Mouse (Mus musculus): ENCODE measurements around the gene Lnx1.

Lnx1 gene

DNA sequence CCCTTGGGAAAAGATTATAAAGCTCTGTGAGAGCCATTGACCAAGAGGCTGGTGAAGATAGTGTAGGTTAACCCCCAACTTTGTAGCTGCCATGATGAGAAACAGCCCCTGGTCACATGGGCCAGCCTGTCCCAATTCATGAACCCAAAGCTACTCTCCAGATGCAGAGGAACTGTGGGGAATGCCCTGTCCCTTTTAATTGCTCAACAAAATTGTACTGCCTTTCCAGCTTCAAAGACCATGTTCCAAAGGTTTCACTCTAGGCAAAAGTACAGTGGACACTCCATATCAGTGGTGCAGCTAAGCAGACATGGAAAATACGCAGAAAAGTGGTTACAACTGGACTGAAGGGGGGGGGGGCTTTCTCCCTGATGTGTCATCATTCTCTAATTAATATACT is 53.6 kb downstream of the Lnx1 start:
- no peak for DNase-seq (ENCODE audit: low spot score)

DNA sequence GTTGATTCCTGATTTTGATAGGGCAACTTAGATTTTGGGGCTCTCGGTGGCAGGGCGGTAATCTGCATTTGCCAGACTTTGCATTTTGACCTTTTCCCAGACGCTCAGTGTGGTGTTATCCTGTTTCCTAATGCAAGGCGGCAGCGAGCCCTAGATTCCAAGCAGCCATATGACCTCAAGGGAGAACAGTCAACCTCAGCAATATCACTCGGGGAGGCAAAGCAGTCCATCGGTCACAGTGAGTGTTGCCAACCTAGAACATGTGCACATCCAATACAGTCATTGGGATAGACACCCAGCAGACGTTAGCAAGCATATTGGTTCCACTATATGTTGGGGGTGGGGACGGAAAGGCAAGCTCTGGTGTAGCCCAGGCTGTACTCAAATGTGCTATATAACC is 54.5 kb downstream of the Lnx1 start:
- no peak for DNase-seq (ENCODE audit: low spot score)

DNA sequence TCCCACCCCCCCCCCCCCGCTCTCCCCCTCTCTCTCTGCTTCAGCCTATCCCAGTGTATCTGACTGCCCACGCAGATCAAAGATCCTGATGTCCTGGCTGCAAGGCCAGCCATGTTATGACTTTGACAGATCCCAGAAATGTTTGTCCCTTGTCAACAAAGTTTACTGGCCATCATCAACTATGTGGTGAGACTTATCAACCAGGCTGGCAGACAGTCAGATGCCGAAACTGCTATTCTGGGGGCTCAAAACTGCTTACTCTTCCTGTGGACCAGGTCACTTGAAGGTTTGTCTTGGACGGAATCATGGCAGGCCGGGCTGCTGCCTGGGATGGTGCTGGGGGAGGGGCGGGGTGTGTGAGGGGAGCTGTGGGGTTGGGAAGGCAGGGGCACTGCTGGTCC is 55.1 kb downstream of the Lnx1 start:
- DNase-seq (ENCODE audit: low spot score), result no peak

DNA sequence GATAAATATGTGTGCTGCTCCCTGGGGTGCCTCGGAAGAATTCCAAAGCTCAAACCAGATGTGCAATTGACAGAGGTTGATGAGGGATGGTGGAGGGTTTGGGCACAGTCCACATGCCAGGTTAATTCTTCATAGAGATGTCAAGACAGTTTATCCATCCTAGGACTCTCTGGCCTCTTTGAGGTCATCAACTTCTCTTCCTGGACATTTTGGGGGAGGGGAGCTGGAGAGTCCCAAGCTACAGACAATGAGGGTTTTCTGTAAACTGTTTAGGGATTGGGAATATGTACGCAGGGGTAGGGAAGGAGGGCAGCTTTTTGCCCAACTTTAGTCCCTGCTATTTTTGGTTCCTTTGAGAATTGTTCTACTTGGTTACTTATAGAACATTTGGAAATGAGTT is 60.4 kb downstream of the Lnx1 start:
- no peak for DNase-seq (ENCODE audit: low spot score)

DNA sequence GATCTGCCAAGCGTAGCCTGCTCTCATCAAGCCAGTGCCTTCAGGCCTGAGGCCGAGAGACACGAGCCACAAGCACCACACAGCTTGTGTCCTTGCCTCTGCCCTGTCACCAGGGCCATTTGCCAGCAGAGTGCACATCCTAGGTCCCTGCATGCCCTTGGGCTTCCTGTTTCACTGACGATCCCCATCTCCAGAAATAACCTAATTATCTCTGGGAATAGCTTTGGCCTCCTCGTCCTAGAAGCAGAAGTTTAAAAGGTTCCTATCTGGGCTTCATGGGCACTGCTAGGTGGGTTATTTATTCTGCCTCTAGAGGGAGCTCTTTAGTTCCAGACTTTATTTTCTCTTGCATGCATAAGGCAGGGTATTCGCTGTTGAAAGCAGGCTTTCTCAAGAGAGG is 61.7 kb downstream of the Lnx1 start:
- DNase-seq (ENCODE audit: low spot score), result no peak

DNA sequence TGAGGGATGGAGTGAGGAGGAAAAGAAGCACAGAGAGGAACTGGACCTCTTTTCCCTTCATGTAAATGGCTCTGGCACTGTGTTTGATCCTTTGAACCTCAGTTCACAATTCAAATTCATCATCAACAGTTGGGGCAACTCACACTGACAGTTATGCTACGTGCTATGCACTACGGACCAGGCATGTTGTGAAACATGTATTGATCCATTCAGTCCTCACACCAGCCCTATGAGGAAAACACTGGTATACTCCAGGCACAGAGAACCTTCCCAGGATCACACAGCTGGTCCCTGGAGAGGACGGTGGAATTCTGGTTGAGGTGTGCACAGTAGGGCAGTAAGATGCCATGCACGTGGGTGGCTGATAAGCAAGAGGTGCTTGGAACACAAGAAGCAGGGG is 62.2 kb downstream of the Lnx1 start:
- no peak for DNase-seq (ENCODE audit: low spot score)

DNA sequence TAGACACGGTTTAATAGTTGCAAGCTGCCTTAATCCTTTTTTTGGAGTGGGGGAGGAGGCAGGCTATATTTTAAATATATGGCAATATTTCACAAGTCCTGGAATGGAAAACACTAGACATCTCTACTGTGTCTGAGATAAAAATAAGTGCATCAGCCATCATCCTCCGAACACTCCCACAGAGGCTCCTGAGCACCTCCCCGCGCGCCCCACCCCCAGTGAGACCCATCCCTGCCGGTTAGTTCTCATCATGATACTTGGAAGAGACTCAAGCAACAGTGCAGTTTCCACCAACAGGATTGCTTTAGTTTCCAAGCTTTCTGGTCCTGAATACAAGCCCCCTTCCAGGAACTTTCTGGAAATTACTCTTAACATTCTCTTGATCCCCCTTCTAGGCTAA is 63.2 kb downstream of the Lnx1 start:
- no peak for DNase-seq (ENCODE audit: low spot score)

DNA sequence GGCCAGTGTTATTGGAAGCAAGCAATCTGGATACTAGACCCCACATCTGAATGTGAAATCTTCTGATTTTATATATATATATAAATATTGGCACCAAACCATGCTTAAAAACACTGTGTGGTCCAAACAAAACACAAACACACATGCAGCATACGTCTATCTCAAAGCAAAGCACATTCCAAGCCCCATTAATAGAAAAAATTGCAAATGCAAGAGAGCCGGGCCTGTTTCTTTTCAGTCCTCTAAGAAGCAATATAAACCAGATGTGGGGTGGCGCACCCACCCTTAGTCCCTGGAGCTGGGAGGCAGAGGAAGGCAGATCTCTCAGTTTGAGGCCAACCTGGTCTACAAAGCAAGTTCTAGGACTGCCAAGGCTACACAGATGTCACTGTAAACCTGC is 68.3 kb downstream of the Lnx1 start:
- no peak for DNase-seq (ENCODE audit: low spot score)

DNA sequence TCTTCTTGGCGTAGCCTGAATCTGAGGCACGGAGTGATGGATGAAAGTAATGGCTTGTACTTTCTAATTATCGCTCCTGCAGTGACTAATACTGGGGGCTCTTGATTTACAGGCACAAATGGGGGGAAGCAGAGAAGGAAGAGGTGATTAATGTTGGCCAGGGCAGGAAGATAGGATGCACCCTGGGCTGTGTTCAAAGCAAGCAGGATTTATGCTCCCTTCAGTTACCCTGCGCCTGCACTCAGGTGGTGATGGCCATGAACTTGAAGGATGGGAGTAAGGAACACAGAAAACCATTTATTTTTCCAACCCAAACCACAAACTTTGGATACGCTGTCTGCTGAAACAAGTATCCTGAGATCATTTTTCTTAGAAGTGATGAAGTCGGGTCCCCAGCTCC is 69.3 kb downstream of the Lnx1 start:
- no peak for DNase-seq (ENCODE audit: low spot score)

DNA sequence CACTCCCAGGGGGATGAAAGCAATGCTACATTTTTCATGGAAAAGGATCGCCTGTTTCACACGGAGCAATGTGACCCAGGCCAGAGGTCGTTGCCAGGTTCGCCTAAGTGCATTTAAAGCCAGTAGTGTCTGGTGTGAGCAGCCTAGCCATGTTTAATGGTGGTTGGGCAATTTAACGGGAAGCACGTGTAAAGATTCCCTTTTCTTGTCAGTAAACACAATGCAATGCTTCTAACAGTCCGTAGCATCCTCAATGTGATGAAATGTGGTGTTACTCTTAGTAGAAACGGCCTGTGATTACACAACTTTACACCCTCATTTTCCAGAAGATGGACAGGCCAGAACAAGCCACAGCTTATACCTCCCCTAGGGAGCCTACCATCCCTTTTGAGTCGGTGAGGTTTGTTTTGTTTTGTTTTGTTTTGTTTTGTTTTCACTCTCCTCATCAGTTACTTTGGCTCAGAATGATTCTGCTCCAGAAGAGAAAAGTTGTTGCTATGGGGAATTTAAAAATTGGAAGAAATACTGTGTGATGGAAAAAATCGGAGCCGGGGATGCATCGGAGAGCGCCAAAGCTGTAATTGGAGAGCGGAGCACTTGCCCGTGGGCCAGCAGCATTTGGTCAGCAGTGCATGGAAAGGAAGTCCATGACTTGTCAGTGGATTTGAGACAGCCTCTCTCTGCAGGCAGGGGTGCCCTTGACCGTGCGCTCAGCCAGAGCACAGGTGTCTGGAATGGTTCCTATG is 70.2 kb downstream of the Lnx1 start:
- DNase-seq (ENCODE audit: low spot score), result no peak

DNA sequence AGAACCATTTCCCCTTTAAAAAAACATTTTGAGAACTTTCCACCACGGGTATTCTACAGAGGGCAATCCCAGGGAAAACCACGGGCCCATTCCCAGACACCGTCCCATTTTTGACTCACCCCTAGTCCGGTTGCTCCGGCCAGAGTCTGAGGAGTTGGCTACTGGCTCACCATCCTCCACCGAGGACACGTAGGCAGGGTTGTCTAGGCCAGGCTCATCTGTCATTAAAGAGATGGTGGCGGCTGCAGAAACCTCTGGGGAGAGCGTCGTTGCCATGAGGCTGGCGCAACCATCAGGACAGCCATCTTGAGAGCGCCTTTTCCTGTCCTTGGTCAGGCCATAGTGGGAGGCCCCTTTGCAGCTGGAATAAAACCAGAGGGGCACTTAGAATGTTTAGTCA is 74.7 kb downstream of the Lnx1 start:
- DNase-seq (ENCODE audit: low spot score), result no peak

DNA sequence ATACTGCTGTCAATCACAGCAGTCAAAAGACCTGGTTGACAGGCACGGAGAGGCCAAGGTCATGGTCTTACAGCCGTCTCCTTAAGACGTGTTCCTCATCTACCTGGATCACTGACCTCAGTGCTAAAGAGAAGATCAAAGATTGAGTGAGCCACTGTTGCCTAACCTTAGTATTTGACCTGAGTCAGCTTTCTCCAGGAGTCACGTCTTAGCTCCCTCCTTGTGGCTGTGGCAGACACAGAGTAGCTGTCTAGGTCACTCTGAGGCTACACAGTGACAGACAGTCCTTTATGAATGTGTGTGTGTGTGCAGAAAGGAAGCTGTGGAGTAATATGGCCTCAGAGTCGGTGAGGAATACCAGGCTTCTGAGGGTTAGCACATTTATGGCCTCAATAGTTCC is 78.3 kb downstream of the Lnx1 start:
- no peak for DNase-seq (ENCODE audit: low spot score)

DNA sequence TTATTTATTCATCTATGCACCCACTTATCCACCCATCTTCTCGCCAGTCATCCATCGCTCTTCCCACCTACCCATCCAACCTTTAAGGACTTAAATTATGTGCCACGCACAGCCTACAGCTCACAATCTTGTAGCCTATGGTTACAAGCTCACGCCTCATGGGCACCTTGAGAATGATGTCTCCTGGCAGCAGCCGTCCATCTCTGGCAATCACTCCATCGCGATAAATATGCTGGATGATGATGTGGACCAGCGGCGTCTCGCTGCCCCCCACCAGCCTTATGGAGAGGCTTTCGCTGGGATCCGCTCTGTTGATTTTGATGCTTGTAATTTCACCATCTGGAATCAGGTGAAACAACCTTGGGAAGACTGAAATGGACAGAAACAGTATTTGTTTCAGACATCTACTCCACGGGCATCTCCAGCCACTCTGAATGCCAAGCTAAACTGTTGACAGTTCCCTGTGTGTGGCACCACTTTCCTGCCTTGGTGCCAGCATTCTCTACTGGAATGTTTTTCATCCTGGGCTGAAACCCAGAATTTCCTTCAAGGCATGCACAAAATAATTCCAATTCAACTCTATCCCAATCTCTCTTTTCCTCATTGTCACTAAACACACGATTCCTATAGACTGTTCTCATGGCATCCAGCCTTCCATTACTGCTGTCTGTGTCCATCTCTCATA is 79.3 kb downstream of the Lnx1 start:
- no peak for DNase-seq (ENCODE audit: low spot score)

DNA sequence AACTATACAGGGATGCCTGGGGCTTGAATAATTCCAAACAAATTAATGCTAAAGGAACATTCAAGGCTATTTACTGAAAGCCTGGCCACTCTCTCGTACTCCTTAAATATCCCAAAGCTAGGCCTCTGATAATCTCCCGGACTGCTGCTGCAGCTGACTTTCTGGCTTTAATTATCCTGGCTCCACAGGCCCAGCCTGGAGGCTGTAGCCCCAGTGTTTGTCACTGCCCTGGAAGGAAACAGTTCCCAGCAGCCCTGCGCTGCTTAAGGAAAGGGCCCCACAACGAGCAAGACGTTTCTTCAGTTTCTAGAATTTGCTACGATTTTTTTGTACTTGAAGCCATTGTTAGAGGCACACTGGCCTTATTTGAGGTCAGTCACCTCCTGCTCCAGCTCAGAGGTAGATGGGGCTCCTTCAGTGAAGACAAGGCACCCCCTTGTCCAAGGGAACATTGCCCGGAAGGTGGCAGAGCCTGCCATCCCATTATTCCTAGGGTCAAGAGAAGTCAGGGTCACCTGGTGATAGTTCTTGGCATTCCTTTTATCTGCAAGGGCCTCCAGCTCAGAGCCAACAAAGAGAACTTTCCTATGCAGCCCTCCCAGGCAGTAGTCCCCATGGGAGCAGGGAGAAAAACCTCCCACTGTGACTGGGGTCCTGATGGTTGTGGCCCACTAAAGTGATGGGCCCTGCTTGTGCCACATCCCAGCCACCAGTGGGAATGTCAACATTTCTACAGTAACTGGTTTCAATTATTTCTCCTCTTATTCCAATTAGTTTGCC is 80.8 kb downstream of the Lnx1 start:
- no peak for DNase-seq (ENCODE audit: low spot score)

DNA sequence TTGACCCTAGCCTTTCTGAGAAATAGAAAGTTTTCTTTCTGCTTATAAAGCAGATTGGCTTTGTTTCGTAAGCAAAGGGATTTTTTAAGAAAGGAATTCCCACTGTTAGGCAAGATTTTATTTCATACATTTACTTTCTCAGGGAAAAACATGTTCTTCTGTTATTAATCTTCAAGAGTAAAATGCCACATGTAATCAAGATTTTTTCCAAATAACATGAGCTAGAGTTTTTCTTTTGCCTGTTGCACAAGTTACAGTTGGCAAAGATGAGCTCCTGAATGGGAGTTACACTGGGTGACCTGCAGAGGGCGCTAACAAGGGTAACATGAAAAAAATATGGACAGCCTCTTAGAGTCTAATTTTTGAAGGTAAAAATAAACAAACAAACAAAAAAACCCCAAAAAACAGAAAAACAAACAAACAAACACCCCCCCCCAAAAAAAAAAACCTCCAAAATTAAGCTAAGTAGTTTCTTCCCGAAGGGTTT is 84.1 kb downstream of the Lnx1 start:
- DNase-seq (ENCODE audit: low spot score), result no peak

DNA sequence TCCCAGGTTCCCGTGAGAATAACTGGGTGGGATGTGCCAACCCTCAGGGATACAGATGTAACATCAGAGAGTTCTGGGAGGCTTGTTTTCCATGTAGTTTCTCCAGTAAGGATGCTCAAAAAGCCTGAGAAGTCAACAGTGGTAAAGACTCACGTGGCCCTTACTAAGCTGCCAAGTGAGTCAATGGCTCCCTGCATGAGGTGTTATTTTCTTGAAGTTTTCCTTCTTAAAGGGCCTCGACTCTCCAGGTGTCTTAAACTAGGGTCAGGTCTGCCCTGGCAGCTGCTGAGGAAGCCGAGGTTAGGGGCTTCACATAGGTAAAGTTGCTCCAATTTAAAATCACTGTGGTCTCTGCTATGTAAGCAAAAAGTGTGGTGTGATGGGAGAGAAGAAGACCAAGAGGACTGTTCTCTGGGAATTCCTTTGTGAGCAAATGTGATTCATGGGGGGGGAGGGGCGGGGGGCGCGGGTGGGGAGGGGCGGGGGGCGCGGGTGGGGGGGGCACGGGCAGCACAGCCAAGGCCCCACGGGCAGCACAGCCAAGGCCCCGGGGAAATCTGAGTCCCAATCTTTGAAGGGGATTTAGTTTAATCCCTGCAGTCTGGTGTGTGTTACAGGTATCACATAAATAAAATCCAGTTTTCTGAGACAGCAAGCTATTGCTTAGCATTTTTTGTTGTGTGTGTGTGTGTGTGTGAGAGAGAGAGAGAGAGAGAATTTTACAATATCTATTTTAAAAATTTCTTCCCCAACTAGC is 84.7 kb downstream of the Lnx1 start:
- DNase-seq (ENCODE audit: low spot score), result no peak

DNA sequence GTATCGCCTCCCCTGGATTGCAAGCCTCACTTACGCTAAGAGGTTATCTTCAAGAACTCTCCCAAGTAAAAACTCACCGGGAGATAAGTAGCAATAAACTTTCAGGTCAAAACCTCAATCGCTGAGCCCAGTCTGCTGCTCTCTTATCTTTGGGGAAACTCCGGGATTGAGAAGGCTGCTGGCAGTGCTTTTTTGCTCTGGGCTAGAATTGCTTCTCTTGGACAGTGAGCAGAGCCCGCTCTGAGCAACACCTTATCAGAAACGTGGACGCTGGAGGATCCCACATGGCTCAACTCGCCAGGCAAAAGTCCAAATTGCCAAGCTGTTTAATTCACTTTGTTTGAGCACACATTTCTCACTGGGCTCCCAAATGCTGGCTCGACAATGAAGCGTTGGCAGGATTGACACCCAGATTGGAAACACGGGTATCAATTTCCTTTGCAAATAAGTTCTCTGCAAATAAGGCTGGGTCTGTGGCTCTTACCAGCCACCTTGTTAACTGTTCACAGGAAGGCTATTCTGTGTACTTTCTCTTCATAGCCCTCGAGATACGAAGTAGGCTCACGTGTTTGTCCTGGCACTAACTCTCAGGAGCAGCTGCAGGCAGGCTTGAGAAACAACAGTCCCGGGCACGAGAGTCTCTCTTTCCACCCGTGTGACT is 89.1 kb downstream of the Lnx1 start:
- DNase-seq (ENCODE audit: low spot score), result no peak

DNA sequence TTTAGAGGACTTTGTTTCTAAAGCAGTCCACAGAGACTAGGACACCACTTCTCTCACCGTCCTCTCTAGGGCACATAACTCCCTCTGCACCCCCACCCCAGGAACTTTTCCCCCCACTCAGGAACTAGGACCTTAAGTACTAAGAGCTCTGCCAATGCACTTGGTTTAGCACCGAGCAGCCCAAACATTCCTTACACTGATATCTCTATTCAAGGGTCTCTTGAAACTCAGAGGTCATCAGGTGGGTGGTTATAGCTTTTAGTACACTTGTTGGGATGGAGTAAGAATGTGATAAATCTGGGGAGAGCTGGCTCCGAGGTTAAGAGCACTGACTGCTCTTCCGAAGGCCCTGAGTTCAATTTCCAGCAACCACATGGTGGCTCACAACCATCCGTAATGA is 90.0 kb downstream of the Lnx1 start:
- DNase-seq (ENCODE audit: low spot score), result no peak

DNA sequence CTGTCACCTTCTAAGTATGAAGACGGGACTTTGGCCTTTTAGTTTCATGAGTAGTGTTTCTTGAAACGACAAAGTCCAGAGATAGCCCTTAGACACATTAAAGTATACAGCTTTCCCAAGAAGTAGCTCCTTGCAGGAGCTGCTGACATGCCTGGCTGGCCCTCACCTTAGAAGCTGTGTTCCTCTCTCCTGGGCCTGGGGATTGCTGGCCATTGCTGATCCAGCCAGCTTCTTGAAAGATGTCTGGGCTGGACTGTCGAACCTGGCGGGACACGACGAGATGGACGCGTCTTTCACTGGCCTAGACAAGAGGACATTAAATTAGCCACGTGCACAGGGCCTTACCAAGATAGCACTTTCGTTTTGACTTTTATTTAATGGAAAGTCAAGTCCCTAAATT is 92.2 kb downstream of the Lnx1 start:
- no peak for DNase-seq (ENCODE audit: low spot score)

DNA sequence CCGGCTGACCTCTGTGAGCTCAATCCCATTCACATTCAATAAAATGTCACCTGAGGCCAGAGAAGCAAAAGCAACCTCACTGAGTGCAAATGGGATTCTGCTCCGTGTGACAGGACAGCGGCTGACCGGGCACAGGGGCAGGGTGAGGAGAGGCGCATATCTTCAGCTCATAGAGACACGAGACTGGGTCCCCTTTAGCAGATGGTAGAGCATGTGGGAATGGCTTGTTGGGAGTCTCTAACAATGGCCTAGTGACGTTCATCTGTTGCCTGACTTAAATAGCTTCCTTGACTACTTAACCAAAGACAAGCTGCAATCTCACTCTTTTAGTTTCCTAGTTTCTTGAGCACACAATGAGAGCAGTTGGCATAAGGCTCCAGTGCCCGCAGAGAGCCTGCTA is 96.5 kb downstream of the Lnx1 start:
- DNase-seq (ENCODE audit: low spot score), result no peak

DNA sequence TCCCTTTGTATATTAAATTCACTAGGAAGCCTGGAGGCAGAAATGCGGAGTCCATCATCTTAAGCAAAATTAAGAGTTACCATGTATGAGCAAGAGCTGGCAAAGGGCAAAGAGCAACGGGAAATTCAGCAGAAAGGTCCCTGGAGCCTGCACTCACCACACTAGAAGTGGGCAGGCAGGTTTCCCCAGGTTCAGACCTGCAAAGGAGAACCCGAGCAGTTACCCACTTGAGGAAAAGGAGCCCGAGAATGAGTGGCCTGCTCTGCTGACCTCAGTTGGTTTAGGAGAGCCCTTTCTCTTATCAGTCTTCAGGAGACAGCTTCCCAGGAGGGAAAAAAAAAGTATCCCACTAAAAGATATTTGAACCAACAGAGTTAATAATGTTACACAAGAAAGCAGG is 99.4 kb downstream of the Lnx1 start:
- DNase-seq (ENCODE audit: low spot score), result no peak

DNA sequence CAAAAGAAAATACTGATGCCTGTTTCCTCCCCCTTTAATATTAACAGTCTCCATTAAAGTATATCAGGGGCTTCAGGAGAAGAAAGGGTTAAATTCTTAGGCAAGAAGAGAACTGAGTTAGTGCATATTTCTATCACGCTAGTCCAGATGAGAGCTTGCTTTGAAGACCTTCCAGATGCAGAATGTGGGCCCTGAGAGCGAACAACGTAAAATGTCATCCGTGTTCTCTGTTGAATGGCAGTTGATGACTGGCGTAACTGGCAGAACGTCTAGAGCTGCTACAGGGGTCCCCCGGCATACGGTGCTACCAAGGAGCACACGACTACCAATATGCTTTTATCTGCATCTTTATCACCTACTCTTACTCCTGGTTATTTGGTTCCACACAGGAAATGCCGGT is 100.3 kb downstream of the Lnx1 start:
- DNase-seq (ENCODE audit: low spot score), result no peak
